Mouse (Mus musculus) G1E-ER4 (cell line): ENCODE measurements around the gene Rassf8. TPM values are rescaled to one million over a fixed set of nuclear protein-coding genes. Genes with fewer than 3 reads are reported as not detected.

ENCODE experiments used
- GATA1 ChIP-seq: IDR thresholded peaks from one replicate; pipeline ENCODE4 v1.8.0; 2012; ENCODE audit warnings: low read length, inconsistent platforms
- polyA plus RNA-seq: library from polyadenylated mRNA; stranded (reverse); fragments of >175 nt; gene quantifications from 2 replicates; pipeline ENCODE4 v1.2.3, GENCODE M21; 2012

Rassf8 gene
- polyA plus RNA-seq, 1 experiment = not detected

- no peak for TF ChIP-seq GATA1
Measured at GRCm38 (mm10) chr6:145854756-145855155, 108.2 kb downstream of the Rassf8 start.

DNA sequence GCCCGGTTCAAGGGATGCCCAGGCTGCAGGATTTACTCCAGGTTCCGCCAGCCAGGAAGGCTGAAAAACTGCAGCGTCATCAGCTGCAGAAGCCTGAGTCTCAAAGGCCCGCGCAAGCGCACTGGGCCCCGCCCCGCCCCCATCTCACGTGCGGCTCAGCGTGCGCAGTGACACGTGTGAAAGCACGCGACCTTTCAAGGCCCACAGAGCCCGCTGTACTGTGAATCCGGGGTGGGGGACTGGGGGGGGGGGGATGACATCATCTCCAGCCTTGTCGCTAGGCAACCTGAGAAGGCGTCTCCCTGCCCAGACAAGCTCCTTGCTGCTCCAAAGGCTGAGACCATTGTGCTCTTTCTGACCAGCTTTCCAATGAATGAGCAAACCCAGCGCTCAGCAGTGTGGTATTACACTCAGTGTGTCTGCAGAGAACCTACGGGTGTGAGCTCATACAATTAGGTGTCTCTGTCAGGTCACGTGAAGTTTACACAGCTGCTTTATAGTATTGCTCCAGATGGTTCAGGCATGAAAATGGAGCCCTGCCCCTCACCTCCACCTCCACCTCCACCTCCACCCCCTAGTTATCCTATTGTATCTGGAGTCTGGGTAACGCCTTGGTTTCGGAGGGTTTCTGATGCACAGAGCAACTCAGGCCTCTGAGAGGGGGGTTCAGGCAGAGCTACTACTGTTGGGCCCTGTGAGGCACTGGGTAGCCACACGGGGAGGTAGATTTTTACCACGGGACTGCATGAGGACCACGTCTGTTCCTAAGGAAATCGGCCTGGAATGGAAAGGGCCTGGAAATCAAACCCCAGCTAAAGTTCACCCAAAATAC, 109.4 kb downstream of the Rassf8 start:
- no peak for TF ChIP-seq GATA1

DNA sequence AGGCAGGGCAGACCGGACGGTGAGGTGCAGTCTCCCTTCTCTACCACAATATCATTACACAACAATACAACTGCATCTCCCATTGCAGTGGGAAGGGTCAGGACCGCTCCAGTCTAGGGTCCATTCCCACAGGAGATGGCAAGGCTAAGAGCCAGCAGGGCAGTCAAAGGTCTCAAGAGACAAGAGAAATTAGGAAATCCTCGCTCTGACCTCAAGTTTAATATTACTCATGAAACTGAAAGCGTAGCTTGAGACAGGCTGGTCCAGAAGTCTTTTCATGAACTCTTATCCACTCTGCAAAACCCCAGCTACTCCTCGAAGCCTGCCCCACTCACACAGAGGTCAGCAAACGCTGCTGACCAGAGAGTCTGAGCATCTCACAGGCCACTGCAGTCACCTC, 110.9 kb downstream of the Rassf8 start:
- no peak for TF ChIP-seq GATA1

GRCm38 (mm10) chr6:145858414-145858813, 111.9 kb downstream of the Rassf8 start:
- no peak for TF ChIP-seq GATA1

GRCm38 (mm10) chr6:145860350-145860749, 113.8 kb downstream of the Rassf8 start:
- no peak for TF ChIP-seq GATA1

DNA sequence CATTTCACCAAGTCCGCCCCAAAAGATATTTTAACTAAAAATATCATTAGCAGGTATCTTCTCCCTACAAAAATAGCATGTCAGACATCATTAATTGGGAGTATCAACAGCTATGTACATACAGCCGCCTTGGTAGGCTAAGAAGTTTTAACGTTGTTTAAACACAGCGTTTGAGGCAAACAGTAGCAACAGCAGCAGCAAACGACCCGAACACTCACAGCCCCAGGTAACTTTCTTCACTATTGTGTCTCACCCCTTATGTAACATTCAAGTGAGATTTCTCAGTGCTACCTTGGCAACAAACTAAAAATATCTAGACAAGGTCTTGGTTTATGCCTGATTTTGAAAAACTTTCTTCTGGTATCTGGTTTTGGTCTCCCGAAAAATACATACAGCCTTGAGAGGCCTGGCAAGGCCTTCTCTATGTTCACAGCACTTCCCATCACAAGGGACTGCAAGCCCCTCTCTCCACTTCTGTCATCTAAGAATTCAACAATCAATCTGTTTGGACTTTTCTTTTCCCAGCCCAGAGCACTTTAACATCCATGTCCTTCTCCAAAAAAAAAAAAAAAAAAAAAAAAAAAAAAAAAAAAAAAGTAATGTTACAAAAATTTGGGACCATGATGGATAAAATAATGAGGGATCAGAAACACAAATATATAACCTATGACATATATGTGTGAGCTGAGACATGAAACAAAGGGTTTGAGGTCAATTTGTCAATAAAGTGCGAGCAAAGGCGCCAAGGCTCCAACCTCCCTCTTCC, 115.1 kb downstream of the Rassf8 start:
- no peak for TF ChIP-seq GATA1

DNA sequence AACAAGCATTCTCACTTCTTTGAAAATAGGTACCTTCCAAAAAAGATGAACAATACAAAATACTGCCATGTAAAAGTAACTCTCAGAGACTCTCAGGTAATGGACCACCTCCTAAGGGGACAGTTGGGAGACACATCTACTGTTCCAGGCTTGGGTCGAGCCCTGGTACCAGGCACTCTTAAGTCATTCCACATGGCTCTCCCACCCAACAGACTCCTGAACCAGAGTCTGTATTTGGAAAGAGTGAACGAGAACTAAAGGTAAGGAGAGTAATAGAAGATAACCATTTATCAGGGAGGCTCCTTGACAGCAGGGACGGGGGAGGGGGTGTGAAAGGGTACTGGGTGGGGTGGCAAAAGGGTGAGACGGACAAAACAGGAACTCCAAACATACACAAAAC, 115.8 kb downstream of the Rassf8 start:
- no peak for TF ChIP-seq GATA1

DNA sequence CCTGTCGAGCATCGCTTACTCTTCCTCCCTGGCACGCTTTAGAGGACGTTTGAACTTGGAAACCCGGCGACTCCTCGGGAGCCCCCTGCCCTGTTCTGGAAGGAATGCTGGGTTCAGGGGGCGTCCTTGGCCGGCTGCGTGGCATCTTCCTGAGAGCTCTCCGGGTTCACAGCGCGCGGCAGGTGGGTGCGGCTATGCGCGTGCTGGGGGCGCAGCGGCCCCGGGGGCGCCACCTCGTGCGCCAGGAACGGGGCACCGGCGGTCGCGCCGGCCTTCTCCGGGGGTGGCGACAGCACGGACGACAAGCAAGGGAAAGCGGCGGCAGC, 116.2 kb downstream of the Rassf8 start:
- no peak for TF ChIP-seq GATA1

DNA sequence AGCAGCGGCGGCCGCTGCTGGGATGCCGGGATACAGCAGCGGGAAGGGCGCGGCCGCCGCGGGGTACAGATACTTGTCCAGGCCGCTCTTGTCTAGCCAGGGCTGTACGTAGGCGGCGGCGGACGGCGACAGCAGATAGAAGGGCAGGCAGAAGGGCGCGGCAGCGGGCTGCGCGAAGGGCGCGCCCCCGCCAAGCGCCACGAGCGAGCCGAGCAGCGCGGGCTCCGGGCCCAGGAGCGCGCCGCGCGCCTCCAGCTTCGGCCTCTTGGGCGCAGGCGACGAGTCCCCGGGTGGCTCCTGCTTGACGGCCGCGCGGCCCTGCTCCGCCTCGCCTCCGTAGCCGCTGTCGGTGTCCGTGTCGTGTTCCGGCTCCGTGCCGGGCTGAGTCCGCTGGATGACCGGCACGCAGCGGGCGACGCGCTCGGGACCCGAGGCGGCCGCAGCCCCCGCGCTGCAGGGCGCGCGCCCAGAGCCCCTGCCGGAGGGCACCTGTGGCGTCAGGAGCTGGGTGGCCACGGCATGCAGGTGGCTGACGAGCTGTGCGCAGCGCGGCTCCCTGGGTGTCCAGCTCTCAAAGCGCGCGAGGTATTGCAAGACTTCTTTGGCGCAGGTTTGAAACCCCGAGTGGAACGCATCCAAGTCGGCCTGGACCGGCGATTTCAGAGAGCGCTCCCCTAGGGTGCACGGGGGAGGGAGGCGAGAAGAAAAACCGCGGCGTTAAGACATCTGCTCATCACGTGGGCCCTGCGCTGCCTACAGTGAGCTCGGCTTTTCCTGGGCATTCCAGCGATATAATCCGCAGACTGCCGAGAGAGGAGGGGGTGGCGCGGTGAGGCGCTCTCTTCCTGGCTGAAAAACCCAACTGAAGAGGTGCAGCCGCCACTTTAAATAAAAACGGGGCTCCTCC, 116.8 kb downstream of the Rassf8 start:
- no peak for TF ChIP-seq GATA1

DNA sequence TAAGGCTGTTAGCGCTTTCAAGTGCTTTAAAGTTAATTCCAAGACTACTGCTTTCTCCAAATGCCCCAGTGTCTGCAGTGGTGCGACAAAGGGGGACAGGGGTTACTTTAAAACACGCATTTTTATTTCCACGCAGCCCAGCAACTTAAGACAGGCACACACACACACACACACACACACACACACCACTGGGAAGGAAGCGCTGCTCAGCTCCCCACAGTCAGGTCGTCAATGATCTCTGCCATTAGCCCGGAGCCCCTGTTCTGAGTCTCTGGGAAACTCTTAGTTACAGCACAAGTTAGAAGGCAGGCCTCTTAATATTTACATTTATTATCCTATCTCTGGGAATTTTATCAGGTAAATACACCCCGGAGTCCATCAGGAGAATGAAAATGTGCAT, 117.6 kb downstream of the Rassf8 start:
- no peak for TF ChIP-seq GATA1

- TF ChIP-seq GATA1 = no peak
Measured at GRCm38 (mm10) chr6:145865289-145865885, 118.8 kb downstream of the Rassf8 start, which contains the start of gene Bhlhe41. Gene Bhlhe41 (minus strand): TSS chr6:145865558.

GRCm38 (mm10) chr6:145865886-145866851, 119.6 kb downstream of the Rassf8 start:
- TF ChIP-seq GATA1 = no peak

- no peak for TF ChIP-seq GATA1
Measured at GRCm38 (mm10) chr6:145867111-145867510, 120.6 kb downstream of the Rassf8 start.

Other genes with a start within 250 kb of the Rassf8 start
- gene Lmntd1, start 132.4 kb upstream of the Rassf8 start, polyA plus RNA-seq = not detected in 2 replicates
- gene Tuba3b, start 131.0 kb upstream of the Rassf8 start, polyA plus RNA-seq = not detected in 2 replicates
- gene Bhlhe41, start 118.8 kb downstream of the Rassf8 start, polyA plus RNA-seq = not detected in 2 replicates
- not detected in 2 replicates for gene Sspn, start 184.9 kb downstream of the Rassf8 start, polyA plus RNA-seq